Mouse (Mus musculus) heart, embryonic 10.5 days (tissue): ENCODE measurements around the gene Acot6. TPM values are rescaled to one million over a fixed set of nuclear protein-coding genes. Genes with fewer than 3 reads are reported as not detected.

ENCODE experiments used
- polyA plus RNA-seq: library from polyadenylated mRNA; unstranded; fragments of >200 nt; fragmentation: Nextera tagmentation; extraction: Ambion mirVana; gene quantifications from 2 replicates; pipeline ENCODE4 v1.2.1, GENCODE M21; 2016

The Acot6 gene
- polyA plus RNA-seq, 1 experiment from 2014 or later, result 0.67 TPM

Other genes starting within 250 kb of the Acot6 start
- gene Numb, start 178.7 kb upstream of the Acot6 start, polyA plus RNA-seq, result 38.8 and 39.1 TPM in 2 replicates
- 12.3 and 19.4 TPM in 2 replicates for gene Riox1, start 150.0 kb upstream of the Acot6 start, polyA plus RNA-seq
- not detected in 2 replicates for gene Heatr4, start 115.8 kb upstream of the Acot6 start, polyA plus RNA-seq
- 23.1 and 35.2 TPM in 2 replicates for gene Acot2, start 112.8 kb upstream of the Acot6 start, polyA plus RNA-seq
- 15.3 and 23.3 TPM in 2 replicates for gene Acot1, start 91.2 kb upstream of the Acot6 start, polyA plus RNA-seq
- 0.37 and 0.72 TPM in 2 replicates for gene Acot4, start 62.3 kb upstream of the Acot6 start, polyA plus RNA-seq
- gene Gm49366, start 61.7 kb upstream of the Acot6 start, polyA plus RNA-seq, result not detected in 2 replicates
- gene Acot3, start 48.5 kb upstream of the Acot6 start, polyA plus RNA-seq, result 0.34 and 0.60 TPM in 2 replicates
- gene Acot5, start 31.3 kb upstream of the Acot6 start, polyA plus RNA-seq, result 0.11 TPM in 1 of 2 replicates, not detected in the other
- gene Dnal1, start 13.7 kb downstream of the Acot6 start, polyA plus RNA-seq, result 3.4 and 3.7 TPM in 2 replicates
- gene Pnma1, start 47.8 kb downstream of the Acot6 start, polyA plus RNA-seq, result 0.71 and 1.1 TPM in 2 replicates
- 8.0 and 10.5 TPM in 2 replicates for gene Elmsan1, start 118.2 kb downstream of the Acot6 start, polyA plus RNA-seq
- gene Ptgr2, start 184.6 kb downstream of the Acot6 start, polyA plus RNA-seq, result 52.7 and 79.6 TPM in 2 replicates
- gene Zfp410, start 216.2 kb downstream of the Acot6 start, polyA plus RNA-seq, result 67.0 and 77.1 TPM in 2 replicates